Mouse (Mus musculus): ENCODE measurements around the gene Tnp2. TPM values are rescaled to one million over a fixed set of nuclear protein-coding genes. Genes with fewer than 3 reads are reported as not detected.

Tnp2 gene
- polyA plus RNA-seq, 1 experiment from 2014 or later, result not detected

DNA sequence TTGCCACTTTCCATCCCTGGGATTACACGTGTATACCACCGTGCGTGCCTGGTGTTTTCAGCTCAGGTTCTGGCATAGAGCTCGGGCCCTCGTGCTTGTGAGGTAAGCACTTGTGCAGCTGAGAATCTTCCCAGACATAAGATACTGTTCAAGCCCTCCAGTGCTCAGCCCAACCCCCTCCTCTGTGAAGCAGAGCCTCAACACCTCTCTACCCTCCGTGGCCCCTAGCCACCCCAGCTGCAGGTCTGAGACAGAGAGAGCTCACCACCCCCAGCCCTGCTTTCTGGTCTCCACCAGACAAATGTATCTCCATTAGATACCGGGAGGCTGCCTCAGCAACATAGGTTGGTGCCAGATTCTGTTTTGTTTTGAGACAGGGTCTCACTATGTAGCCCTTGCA is 39.2 kb downstream of the Tnp2 start:
- Histone ChIP-seq H3K9ac (ENCODE audit: low read depth, low read length) (no peak overlapping the region), H3K4me3 (ENCODE audit: low read depth, low read length) (no peak overlapping the region), H3K27ac (ENCODE audit: low read length) (no peak overlapping the region), H3K4me1 (ENCODE audit: control insufficient read depth, low read depth, low read length) (no peaks in the 10 kb centered on the region), H3K4me2 (ENCODE audit: low read depth, low read length) (no peak overlapping the region), H3K27me3 (ENCODE audit: control insufficient read depth, insufficient read depth, low read depth, low read length) (no peaks in the 10 kb centered on the region), H3K9me3 (replicated peaks; ENCODE audit: control insufficient read depth, low read length) (no peaks in the 10 kb centered on the region), H3K36me3 (ENCODE audit: control insufficient read depth, insufficient read depth) (no peaks in the 10 kb centered on the region)
- no peak for ATAC-seq (ENCODE audit: low read depth)
- WGBS (ENCODE audit: insufficient replicate concordance), result 53% methylated on average over 7 of the region's 7 CpGs

DNA sequence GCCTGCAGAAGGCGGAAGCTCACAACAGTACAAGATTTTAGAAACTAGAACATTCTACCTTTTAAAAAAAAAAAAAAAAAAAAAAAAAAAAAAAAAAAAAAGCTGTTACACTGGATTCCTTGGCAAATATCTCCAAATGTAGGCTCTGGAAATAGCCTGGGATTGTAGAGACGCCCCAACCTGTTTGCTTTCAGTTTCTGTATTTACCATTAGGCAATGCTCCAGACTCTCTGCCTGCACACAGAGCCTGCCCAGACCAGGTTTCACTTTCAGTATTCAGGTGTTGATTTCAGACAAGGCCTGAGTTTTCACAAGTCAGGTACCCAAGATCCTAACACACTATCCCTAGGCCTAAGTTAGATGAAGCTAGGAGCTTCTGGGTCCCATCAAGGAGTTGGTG is 47.4 kb downstream of the Tnp2 start:
- Histone ChIP-seq H3K4me1 (ENCODE audit: control insufficient read depth, low read depth, low read length) (peaks cover 2% of the 10 kb centered on the region), H3K4me2 (ENCODE audit: low read depth, low read length) (no peak overlapping the region), H3K9me3 (replicated peaks; ENCODE audit: control insufficient read depth, low read length) (no peaks in the 10 kb centered on the region), H3K9ac (ENCODE audit: low read depth, low read length) (no peak overlapping the region), H3K36me3 (ENCODE audit: control insufficient read depth, insufficient read depth) (no peaks in the 10 kb centered on the region), H3K27me3 (ENCODE audit: control insufficient read depth, insufficient read depth, low read depth, low read length) (no peaks in the 10 kb centered on the region), H3K4me3 (ENCODE audit: low read depth, low read length) (no peak overlapping the region), H3K27ac (ENCODE audit: low read length) (no peak overlapping the region)
- peak; percentile 66 for ATAC-seq (ENCODE audit: low read depth)
- 56% methylated on average over 2 of the region's 2 CpGs for WGBS (ENCODE audit: insufficient replicate concordance)

DNA sequence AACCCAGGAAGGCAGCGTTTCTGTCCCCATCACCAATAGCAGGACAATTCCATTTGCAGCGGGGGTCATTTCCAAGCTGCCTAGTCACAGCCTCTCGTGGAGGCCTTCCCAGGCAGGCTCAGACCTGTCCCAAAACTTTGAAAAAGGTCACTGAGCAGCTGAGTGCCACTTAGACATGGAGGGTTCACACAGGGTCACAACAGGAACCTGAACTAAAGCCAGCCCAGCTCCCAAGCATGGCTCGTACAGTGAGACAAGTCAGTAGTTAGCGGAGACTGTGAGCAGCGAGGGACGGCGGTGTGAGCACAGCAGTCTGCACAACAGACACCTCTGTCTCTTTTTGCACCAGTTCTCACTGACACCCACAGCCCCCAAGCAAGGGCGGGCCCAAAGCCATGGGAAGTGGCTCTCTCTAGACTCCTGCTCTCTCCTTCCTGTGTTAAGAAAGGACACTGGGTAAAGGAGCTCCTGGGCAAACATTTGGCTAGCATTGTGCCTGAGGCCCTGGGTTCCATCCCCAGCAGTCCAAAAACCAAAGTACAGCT is 48.5 kb downstream of the Tnp2 start:
- Histone ChIP-seq H3K27ac (ENCODE audit: low read length) (no peak overlapping the region), H3K4me3 (ENCODE audit: low read depth, low read length) (no peak overlapping the region), H3K36me3 (ENCODE audit: control insufficient read depth, insufficient read depth) (no peaks in the 10 kb centered on the region), H3K4me1 (ENCODE audit: control insufficient read depth, low read depth, low read length) (peaks cover 2% of the 10 kb centered on the region), H3K9ac (ENCODE audit: low read depth, low read length) (no peak overlapping the region), H3K9me3 (replicated peaks; ENCODE audit: control insufficient read depth, low read length) (no peaks in the 10 kb centered on the region), H3K4me2 (ENCODE audit: low read depth, low read length) (no peak overlapping the region), H3K27me3 (ENCODE audit: control insufficient read depth, insufficient read depth, low read depth, low read length) (no peaks in the 10 kb centered on the region)
- WGBS (ENCODE audit: insufficient replicate concordance), result 57% methylated on average over 9 of the region's 9 CpGs
- ATAC-seq (ENCODE audit: low read depth), result no peak

DNA sequence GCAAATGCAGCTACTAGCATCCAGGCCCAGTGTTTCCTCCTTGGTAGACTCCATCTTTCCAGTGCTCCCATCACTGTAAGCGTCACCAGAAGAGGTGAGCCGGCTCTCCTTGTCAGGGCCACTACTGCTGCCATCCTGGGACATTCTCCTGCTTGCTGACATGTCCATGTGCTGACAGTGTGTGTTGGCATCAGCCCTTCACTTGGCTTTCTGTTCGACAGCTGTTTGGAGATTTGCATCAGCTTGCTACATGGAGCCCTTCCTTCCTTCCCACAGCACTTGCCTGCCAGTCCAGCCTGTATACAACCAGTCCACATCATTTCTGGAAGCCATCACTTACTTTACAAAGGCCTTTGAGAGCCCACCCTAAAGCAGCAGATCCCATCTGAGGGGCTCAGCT is 49.6 kb downstream of the Tnp2 start:
- Histone ChIP-seq H3K9me3 (replicated peaks; ENCODE audit: control insufficient read depth, low read length) (no peaks in the 10 kb centered on the region), H3K36me3 (ENCODE audit: control insufficient read depth, insufficient read depth) (no peaks in the 10 kb centered on the region), H3K27me3 (ENCODE audit: control insufficient read depth, insufficient read depth, low read depth, low read length) (no peaks in the 10 kb centered on the region), H3K4me1 (ENCODE audit: control insufficient read depth, low read depth, low read length) (peaks cover 2% of the 10 kb centered on the region), H3K4me2 (ENCODE audit: low read depth, low read length) (no peak overlapping the region), H3K4me3 (ENCODE audit: low read depth, low read length) (no peak overlapping the region), H3K27ac (ENCODE audit: low read length) (no peak overlapping the region), H3K9ac (ENCODE audit: low read depth, low read length) (no peak overlapping the region)
- WGBS (ENCODE audit: insufficient replicate concordance), result 57% methylated on average over 3 of the region's 3 CpGs
- no peak for ATAC-seq (ENCODE audit: low read depth)

Other genes with a start within 250 kb of the Tnp2 start
- gene Dexi, start 245.6 kb downstream of the Tnp2 start, polyA plus RNA-seq (2015; fragmentation: Nextera tagmentation; extraction: Ambion mirVana), result 1.1 and 1.7 TPM in 2 replicates
- 9.8 and 11.1 TPM in 2 replicates for gene Clec16a, start 243.3 kb downstream of the Tnp2 start, polyA plus RNA-seq (2015; fragmentation: Nextera tagmentation; extraction: Ambion mirVana)
- 0.72 and 0.77 TPM in 2 replicates for gene Socs1, start 3.1 kb downstream of the Tnp2 start, polyA plus RNA-seq (2015; fragmentation: Nextera tagmentation; extraction: Ambion mirVana)
- gene Prm3, start 2.3 kb upstream of the Tnp2 start, polyA plus RNA-seq (2015; fragmentation: Nextera tagmentation; extraction: Ambion mirVana), result not detected in 2 replicates
- gene Prm2, start 7.5 kb upstream of the Tnp2 start, polyA plus RNA-seq (2015; fragmentation: Nextera tagmentation; extraction: Ambion mirVana), result not detected in 2 replicates
- not detected in 2 replicates for gene Prm1, start 17.2 kb upstream of the Tnp2 start, polyA plus RNA-seq (2015; fragmentation: Nextera tagmentation; extraction: Ambion mirVana)
- gene Gm11172, start 24.3 kb upstream of the Tnp2 start, polyA plus RNA-seq (2015; fragmentation: Nextera tagmentation; extraction: Ambion mirVana), result not detected in 2 replicates
- 1.2 and 1.5 TPM in 2 replicates for gene Rmi2, start 46.4 kb upstream of the Tnp2 start, polyA plus RNA-seq (2015; fragmentation: Nextera tagmentation; extraction: Ambion mirVana)

Data from liver, embryonic 16.5 days (tissue).